Mouse (Mus musculus) embryonic facial prominence, embryonic 14.5 days (tissue): ENCODE data around the gene Klhdc7b. TPM values are rescaled to one million over a fixed set of nuclear protein-coding genes. Genes with fewer than 3 reads are reported as not detected.

ENCODE experiments used
- ATAC-seq: fragments of 200-750 bp; cut with Nextera tagmentation; 2 replicates; pipeline ENCODE4 v1.8.0; 2017; ENCODE audit warnings: low read depth, moderate number of reproducible peaks, moderate TSS enrichment
- DNase-seq: peaks from one replicate; pipeline ENCODE4 v3.0.0-alpha.2; 2015; ENCODE audit warnings: low spot score
- H3K27ac ChIP-seq: fragments of 300-500 bp; sonication (generic); replicated peaks from 2 replicates; pipeline ENCODE4 v1.5.1; 2014; ENCODE audit warnings: low read depth, mild to moderate bottlenecking, low read length, moderate library complexity
- H3K27me3 ChIP-seq: fragments of 300-500 bp; sonication (generic); replicated peaks from 2 replicates; pipeline ENCODE4 v1.6.1; 2014; ENCODE audit warnings: low read length; ENCODE audit not compliant: control insufficient read depth, insufficient read depth
- H3K36me3 ChIP-seq: fragments of 300-500 bp; sonication (generic); 2 replicates; pipeline ENCODE4 v1.6.1; 2014; ENCODE audit warnings: low read length, mixed read lengths; ENCODE audit not compliant: control insufficient read depth, insufficient read depth
- H3K4me1 ChIP-seq: fragments of 300-500 bp; sonication (generic); 2 replicates; pipeline ENCODE4 v1.6.1; 2014; ENCODE audit warnings: antibody characterized with exemption, low read length; ENCODE audit not compliant: control insufficient read depth, insufficient read depth
- H3K4me2 ChIP-seq: fragments of 300-500 bp; sonication (generic); 2 replicates; pipeline ENCODE4 v1.6.1; 2014; ENCODE audit warnings: low read depth, mild to moderate bottlenecking, low read length, moderate library complexity, mixed read lengths
- H3K4me3 ChIP-seq: fragments of 300-500 bp; sonication (generic); 2 replicates; pipeline ENCODE4 v1.5.1; 2014; ENCODE audit warnings: low read depth, mild to moderate bottlenecking, low read length
- H3K9ac ChIP-seq: fragments of 300-500 bp; sonication (generic); 2 replicates; pipeline ENCODE4 v1.6.1; 2014; ENCODE audit warnings: low read depth, mild to moderate bottlenecking, low read length, moderate library complexity, mixed read lengths
- H3K9me3 ChIP-seq: fragments of 300-500 bp; sonication (generic); 2 replicates; pipeline ENCODE4 v1.6.1; 2016; ENCODE audit warnings: low read length; ENCODE audit not compliant: control insufficient read depth
- WGBS: fragments of 180-500 bp; shearing (Covaris S2); extraction: QIAGEN DNeasy Blood & Tissue Kit; methylation state at CpG from one replicate; pipeline ENCODE4 v1.1.7; 2014; 5-methylcytosine and 5-hydroxymethylcytosine counted together
- polyA plus RNA-seq: library from polyadenylated mRNA; unstranded; fragments of >200 nt; fragmentation: Nextera tagmentation; extraction: Ambion mirVana; gene quantifications from 2 replicates; pipeline ENCODE4 v1.2.1, GENCODE M21; 2014

The Klhdc7b gene
- polyA plus RNA-seq, 1 experiment from 2014 or later, result not detected

- Histone ChIP-seq H3K27me3 (peaks cover 18% of the 10 kb centered on the region), H3K27ac (no peak overlapping the region), H3K9me3 (no peaks in the 10 kb centered on the region), H3K4me2 (no peak overlapping the region), H3K36me3 (peaks cover 57% of the 10 kb centered on the region), H3K4me3 (no peak overlapping the region), H3K9ac (no peak overlapping the region), H3K4me1 (peaks cover 8% of the 10 kb centered on the region; the same call in 1 of the 2 replicates)
- DNase-seq (no peak), ATAC-seq (no peak)
- 88% methylated on average over 13 of the region's 13 CpGs for WGBS
These were observed 12.6 kb upstream of the Klhdc7b start for GRCm38 (mm10) chr15:89372068-89372467.

- no peaks in the 10 kb centered on the region for H3K9me3 ChIP-seq
- ATAC-seq (no peak), DNase-seq (no peak)
- peaks cover 8% of the 10 kb centered on the region; the same call in 1 of the 2 replicates for H3K4me1 ChIP-seq
- H3K36me3 ChIP-seq, result peaks cover 53% of the 10 kb centered on the region
- H3K9ac ChIP-seq, result peak overlapping the region; percentile 84
- H3K4me3 ChIP-seq, result peak overlapping the region; percentile 72
- WGBS, result 78% methylated on average over 7 of the region's 7 CpGs
- peaks cover 23% of the 10 kb centered on the region for H3K27me3 ChIP-seq
- H3K27ac ChIP-seq, result no peak overlapping the region
- H3K4me2 ChIP-seq, result peak overlapping the region; percentile 92
These were observed 12.2 kb upstream of the Klhdc7b start for GRCm38 (mm10) chr15:89372536-89372935.

- H3K4me3 ChIP-seq, result peak overlapping the region; percentile 72
- peak overlapping the region; percentile 86 for H3K27ac ChIP-seq
- H3K9ac ChIP-seq, result peak overlapping the region; percentile 84
- no peaks in the 10 kb centered on the region for H3K9me3 ChIP-seq
- peaks cover 46% of the 10 kb centered on the region for H3K36me3 ChIP-seq
- H3K4me1 ChIP-seq, result peaks cover 8% of the 10 kb centered on the region; the same call in 1 of the 2 replicates
- 1% methylated on average over 24 of the region's 35 CpGs for WGBS
- ATAC-seq (peak; percentile 90), DNase-seq (peak; percentile 89)
- H3K4me2 ChIP-seq, result peak overlapping the region; percentile 92
- peaks cover 29% of the 10 kb centered on the region for H3K27me3 ChIP-seq
These were observed 11.5 kb upstream of the Klhdc7b start for GRCm38 (mm10) chr15:89373027-89373761.

GRCm38 (mm10) chr15:89373762-89374248 lies 10.9 kb upstream of the Klhdc7b start, which contains the start of gene Sco2:
TSS of gene Sco2 (minus strand) at chr15:89373846.
- H3K36me3 ChIP-seq, result peaks cover 40% of the 10 kb centered on the region
- H3K27ac ChIP-seq, result peak within 1 kb of the TSS; percentile 86
- peaks cover 14% of the 10 kb centered on the region; the same call in 1 of the 2 replicates for H3K4me1 ChIP-seq
- peak; percentile 81 for ATAC-seq
- peak within 1 kb of the TSS; percentile 84 for H3K9ac ChIP-seq
- no peaks in the 10 kb centered on the region for H3K9me3 ChIP-seq
- H3K4me3 ChIP-seq, result peak within 1 kb of the TSS; percentile 72
- peaks cover 35% of the 10 kb centered on the region for H3K27me3 ChIP-seq
- 1% methylated on average over 26 of the region's 42 CpGs for WGBS
- DNase-seq, result peak; percentile 90
- H3K4me2 ChIP-seq, result peak within 1 kb of the TSS; percentile 92

- Histone ChIP-seq H3K4me1 (peaks cover 19% of the 10 kb centered on the region; the same call in 1 of the 2 replicates), H3K36me3 (peaks cover 35% of the 10 kb centered on the region), H3K27me3 (peaks cover 41% of the 10 kb centered on the region), H3K27ac (peak overlapping the region; percentile 86; the same call in 1 of the 2 replicates), H3K9ac (peak overlapping the region; percentile 84), H3K4me3 (peak overlapping the region; percentile 72), H3K9me3 (no peaks in the 10 kb centered on the region), H3K4me2 (peak overlapping the region; percentile 92)
- DNase-seq (no peak), ATAC-seq (no peak)
- WGBS, result 49% methylated on average over 9 of the region's 9 CpGs
These were observed 10.4 kb upstream of the Klhdc7b start for GRCm38 (mm10) chr15:89374340-89374739.

- peaks cover 47% of the 10 kb centered on the region for H3K27me3 ChIP-seq
- H3K27ac ChIP-seq, result no peak overlapping the region
- no peak for DNase-seq
- H3K9me3 ChIP-seq, result no peaks in the 10 kb centered on the region
- H3K4me1 ChIP-seq, result peaks cover 20% of the 10 kb centered on the region; the same call in 1 of the 2 replicates
- H3K4me2 ChIP-seq, result peak overlapping the region; percentile 92; the same call in 1 of the 2 replicates
- no peak for ATAC-seq
- 92% methylated on average over 17 of the region's 17 CpGs for WGBS
- no peak overlapping the region for H3K4me3 ChIP-seq
- no peak overlapping the region for H3K9ac ChIP-seq
- H3K36me3 ChIP-seq, result peaks cover 28% of the 10 kb centered on the region
These were observed 9.7 kb upstream of the Klhdc7b start for GRCm38 (mm10) chr15:89374801-89375534.

- Histone ChIP-seq H3K9me3 (no peaks in the 10 kb centered on the region), H3K4me3 (no peak overlapping the region), H3K36me3 (peaks cover 18% of the 10 kb centered on the region), H3K4me1 (peaks cover 20% of the 10 kb centered on the region; the same call in 1 of the 2 replicates), H3K27me3 (peaks cover 58% of the 10 kb centered on the region), H3K9ac (no peak overlapping the region), H3K27ac (no peak overlapping the region), H3K4me2 (no peak overlapping the region)
- 88% methylated on average over 7 of the region's 7 CpGs for WGBS
- no peak for ATAC-seq
- no peak for DNase-seq
These were observed 8.7 kb upstream of the Klhdc7b start for GRCm38 (mm10) chr15:89376040-89376439.

GRCm38 (mm10) chr15:89376957-89377356 lies 7.8 kb upstream of the Klhdc7b start, which contains the start of gene Tymp:
TSS of gene Tymp (minus strand) at chr15:89377039.
- Histone ChIP-seq H3K4me3 (no peak within 1 kb of the TSS), H3K27ac (no peak within 1 kb of the TSS), H3K9ac (no peak within 1 kb of the TSS), H3K4me2 (no peak within 1 kb of the TSS), H3K4me1 (peaks cover 20% of the 10 kb centered on the region; the same call in 1 of the 2 replicates), H3K27me3 (peaks cover 59% of the 10 kb centered on the region), H3K9me3 (no peaks in the 10 kb centered on the region), H3K36me3 (peaks cover 8% of the 10 kb centered on the region)
- ATAC-seq (no peak), DNase-seq (no peak)
- WGBS, result 19% methylated on average over 16 of the region's 16 CpGs
